Mouse (Mus musculus): Measurements from ENCODE around the gene Numa1. TPM values are rescaled to one million over a fixed set of nuclear protein-coding genes. Genes with fewer than 3 reads are reported as not detected.
"Not testable (repeated sequence)": the region's sequence is repeated elsewhere in the genome, so short reads cannot be mapped to it uniquely, and the experiment has no call there.

Numa1 gene
- polyA plus RNA-seq, 1 experiment from 2014 or later, result 17.2 TPM

DNA sequence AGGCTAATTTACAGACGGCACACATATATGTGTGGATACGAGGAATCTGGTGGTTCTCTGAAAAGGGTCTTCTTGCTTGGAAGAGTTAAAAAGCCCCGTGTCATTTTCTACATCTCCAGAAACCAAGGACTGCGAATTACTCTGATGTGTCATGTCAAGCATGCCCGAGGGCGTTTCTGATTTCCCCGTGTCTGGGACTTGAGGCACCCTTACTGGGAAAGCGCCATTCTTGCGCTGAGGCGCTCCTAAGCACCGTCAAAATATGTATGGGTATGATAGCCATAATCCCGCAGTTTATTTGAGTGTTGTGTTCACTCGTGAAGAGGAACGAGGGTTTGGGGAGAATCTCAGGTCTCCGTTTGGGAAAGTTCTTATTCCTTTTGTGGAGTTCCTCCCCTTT is 611 bp upstream of the Numa1 start:
- H3K4me1 ChIP-seq (ENCODE audit: insufficient read depth), result peaks cover 21% of the 10 kb centered on the region
- DNase-seq (peak; percentile 42), ATAC-seq (peak; percentile 40)
- peak overlapping the region; percentile 85 for H3K9ac ChIP-seq (replicated peaks)
- TF ChIP-seq EP300 (IDR thresholded peaks at IDR 0.05; ENCODE audit: low read depth) (no peak), CTCF (IDR thresholded peaks at IDR 0.05; ENCODE audit: low read depth) (no peak)
- peak overlapping the region; percentile 96 for H3K4me2 ChIP-seq (ENCODE audit: low read depth, low read length)
- H3K36me3 ChIP-seq (replicated peaks; ENCODE audit: insufficient read depth, low read length), result no peaks in the 10 kb centered on the region; the same call in 1 of the 2 replicates
- 4% methylated on average over 15 of the region's 15 CpGs for WGBS (ENCODE audit: insufficient replicate concordance)
- H3K27ac ChIP-seq (ENCODE audit: low read depth), result peak overlapping the region; percentile 93
- H3K27me3 ChIP-seq (ENCODE audit: insufficient read depth, low read length), result no peaks in the 10 kb centered on the region
- H3K4me3 ChIP-seq (ENCODE audit: low read depth, low read length), result peak overlapping the region; percentile 77
- no peaks in the 10 kb centered on the region for H3K9me3 ChIP-seq (ENCODE audit: low read length)

DNA sequence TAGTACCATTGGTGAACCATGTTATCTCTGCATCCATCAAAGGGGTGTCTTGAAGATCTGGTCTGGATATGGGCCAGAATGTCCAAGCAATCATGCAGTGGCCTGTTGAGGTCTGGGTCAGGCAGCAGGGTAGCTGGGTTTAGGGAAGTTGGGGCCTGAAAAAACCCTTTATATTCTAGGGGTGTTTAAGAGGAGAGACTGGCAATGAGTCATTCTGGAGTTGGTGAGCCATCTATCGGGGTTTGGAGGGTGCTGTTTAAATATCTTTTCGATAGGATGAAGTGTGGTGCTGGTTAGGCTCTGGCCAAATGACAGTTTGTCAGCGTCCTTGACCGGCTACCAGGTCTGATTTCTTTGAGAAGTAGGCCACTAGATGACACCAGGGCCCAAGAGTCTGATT is 2.0 kb downstream of the Numa1 start:
- ATAC-seq, result no peak
- peak overlapping the region; percentile 77; the same call in 1 of the 2 replicates for H3K4me3 ChIP-seq (ENCODE audit: low read depth, low read length)

DNA sequence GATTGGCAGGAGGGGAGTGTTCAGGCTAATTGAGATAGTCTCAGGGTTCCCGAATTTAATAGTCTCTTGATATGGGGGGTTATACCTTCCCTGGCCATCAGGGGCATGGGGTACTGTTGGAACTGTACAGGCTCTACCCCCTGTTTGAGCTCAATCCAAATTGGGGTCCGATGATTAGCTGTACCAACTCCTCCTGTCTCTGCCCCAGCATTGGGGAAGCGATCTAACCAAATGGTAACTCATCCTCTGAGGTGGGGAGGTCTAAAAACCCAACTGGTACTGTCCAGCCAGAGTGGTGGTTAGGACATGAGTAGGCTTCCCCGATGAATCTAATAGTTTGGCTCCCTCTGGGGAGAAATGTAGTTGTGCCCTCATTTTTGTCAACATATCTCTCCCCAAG is 3.1 kb downstream of the Numa1 start:
- H3K9ac ChIP-seq (replicated peaks), result no peak overlapping the region
- no peaks in the 10 kb centered on the region; the same call in 1 of the 2 replicates for H3K36me3 ChIP-seq (replicated peaks; ENCODE audit: insufficient read depth, low read length)
- H3K4me3 ChIP-seq (ENCODE audit: low read depth, low read length), result no peak overlapping the region
- no peak overlapping the region for H3K27ac ChIP-seq (ENCODE audit: low read depth)
- ATAC-seq (no peak), DNase-seq (no peak)
- peaks cover 21% of the 10 kb centered on the region for H3K4me1 ChIP-seq (ENCODE audit: insufficient read depth)
- no peak for TF ChIP-seq CTCF (IDR thresholded peaks at IDR 0.05; ENCODE audit: low read depth)
- TF ChIP-seq EP300 (IDR thresholded peaks at IDR 0.05; ENCODE audit: low read depth), result no peak
- H3K27me3 ChIP-seq (ENCODE audit: insufficient read depth, low read length), result no peaks in the 10 kb centered on the region
- no peaks in the 10 kb centered on the region for H3K9me3 ChIP-seq (ENCODE audit: low read length)
- 87% methylated on average over 4 of the region's 4 CpGs for WGBS (ENCODE audit: insufficient replicate concordance)
- H3K4me2 ChIP-seq (ENCODE audit: low read depth, low read length), result no peak overlapping the region

More for the DNA sequence above, 2.0 kb downstream of the Numa1 start:
- Histone ChIP-seq H3K4me1 (ENCODE audit: insufficient read depth) (peaks cover 21% of the 10 kb centered on the region), H3K9me3 (ENCODE audit: low read length) (no peaks in the 10 kb centered on the region), H3K4me2 (ENCODE audit: low read depth, low read length) (peak overlapping the region; percentile 96), H3K27ac (ENCODE audit: low read depth) (peak overlapping the region; percentile 5; the same call in 1 of the 2 replicates), H3K27me3 (ENCODE audit: insufficient read depth, low read length) (no peaks in the 10 kb centered on the region), H3K9ac (replicated peaks) (peak overlapping the region; percentile 26; the same call in 1 of the 2 replicates), H3K36me3 (replicated peaks; ENCODE audit: insufficient read depth, low read length) (no peaks in the 10 kb centered on the region; the same call in 1 of the 2 replicates)
- DNase-seq, result no peak
- TF ChIP-seq CTCF (IDR thresholded peaks at IDR 0.05; ENCODE audit: low read depth), result no peak
- no peak for TF ChIP-seq EP300 (IDR thresholded peaks at IDR 0.05; ENCODE audit: low read depth)
- 82% methylated on average over 4 of the region's 4 CpGs for WGBS (ENCODE audit: insufficient replicate concordance)

DNA sequence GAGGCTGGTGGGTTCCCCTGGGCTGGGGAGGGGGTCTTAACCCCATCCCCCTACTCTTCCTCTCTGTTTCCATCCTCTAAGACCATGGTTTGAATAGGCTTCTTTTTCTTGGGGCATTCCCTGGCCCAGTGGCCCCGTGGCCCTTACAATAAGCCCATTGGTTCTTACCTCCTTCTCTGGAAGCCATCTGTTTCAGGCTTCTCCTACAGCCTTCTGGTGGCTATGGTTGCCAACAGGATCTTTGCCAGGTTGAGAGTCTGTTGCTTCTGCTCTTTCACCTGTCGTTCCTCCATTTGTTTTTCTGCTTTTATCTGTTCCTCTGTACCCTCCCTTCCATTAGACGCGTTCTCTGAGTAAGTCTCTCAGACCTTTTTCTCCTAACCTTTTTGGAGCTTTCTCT is 3.7 kb downstream of the Numa1 start:
- no peak overlapping the region for H3K9ac ChIP-seq (replicated peaks)
- ATAC-seq, result no peak
- TF ChIP-seq EP300 (IDR thresholded peaks at IDR 0.05; ENCODE audit: low read depth) (no peak), CTCF (IDR thresholded peaks at IDR 0.05; ENCODE audit: low read depth) (no peak)
- H3K36me3 ChIP-seq (replicated peaks; ENCODE audit: insufficient read depth, low read length), result no peaks in the 10 kb centered on the region; the same call in 1 of the 2 replicates
- DNase-seq, result no peak
- no peaks in the 10 kb centered on the region for H3K27me3 ChIP-seq (ENCODE audit: insufficient read depth, low read length)
- 91% methylated on average over 4 of the region's 4 CpGs for WGBS (ENCODE audit: insufficient replicate concordance)
- H3K4me2 ChIP-seq (ENCODE audit: low read depth, low read length), result no peak overlapping the region
- peaks cover 19% of the 10 kb centered on the region for H3K4me1 ChIP-seq (ENCODE audit: insufficient read depth)
- H3K9me3 ChIP-seq (ENCODE audit: low read length), result no peaks in the 10 kb centered on the region
- no peak overlapping the region for H3K4me3 ChIP-seq (ENCODE audit: low read depth, low read length)
- no peak overlapping the region for H3K27ac ChIP-seq (ENCODE audit: low read depth)

DNA sequence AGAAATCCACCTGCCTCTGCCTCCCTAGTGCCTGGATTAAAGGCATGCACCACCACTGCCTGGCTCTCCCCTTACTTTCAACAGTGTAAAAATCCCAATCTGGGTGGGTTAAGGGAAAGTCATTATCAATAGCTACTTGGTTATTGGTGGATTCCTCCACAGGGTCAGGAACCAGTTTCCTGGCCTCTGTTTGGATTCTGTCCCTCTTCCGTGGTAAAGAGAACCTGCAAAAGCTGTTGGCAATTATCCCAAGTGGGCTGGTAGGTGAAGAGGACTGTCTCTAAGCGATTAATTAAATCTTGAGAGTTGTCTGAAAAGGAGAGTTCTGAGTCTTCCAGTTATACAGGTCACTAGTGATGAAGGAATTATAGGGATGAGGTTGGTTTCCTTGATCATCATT is 4.4 kb downstream of the Numa1 start:
- WGBS (ENCODE audit: insufficient replicate concordance), result 90% methylated on average over 2 of the region's 2 CpGs
- no peak for ATAC-seq

DNA sequence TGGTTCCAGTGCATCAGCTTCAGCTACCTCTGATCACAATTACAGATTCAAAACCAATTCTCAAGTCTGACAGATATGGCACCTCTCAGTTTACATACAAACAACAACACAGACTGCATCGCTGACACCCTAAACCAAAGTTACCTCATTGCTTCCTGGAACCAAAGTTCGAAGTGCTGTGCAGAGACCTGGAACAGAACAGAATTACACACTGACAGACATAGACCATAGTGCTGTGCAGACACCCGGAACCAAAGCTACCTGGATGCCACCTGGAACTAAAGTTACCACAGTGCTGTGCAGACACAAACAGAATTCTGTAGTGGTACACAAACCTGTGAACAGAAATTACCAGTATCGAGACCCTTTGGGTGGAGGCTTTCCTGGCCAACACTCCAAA is 5.8 kb downstream of the Numa1 start:
- no peak overlapping the region for H3K27ac ChIP-seq (ENCODE audit: low read depth)
- peaks cover 18% of the 10 kb centered on the region for H3K4me1 ChIP-seq (ENCODE audit: insufficient read depth)
- TF ChIP-seq CTCF (IDR thresholded peaks at IDR 0.05; ENCODE audit: low read depth) (no peak), EP300 (IDR thresholded peaks at IDR 0.05; ENCODE audit: low read depth) (no peak)
- H3K36me3 ChIP-seq (replicated peaks; ENCODE audit: insufficient read depth, low read length), result no peaks in the 10 kb centered on the region; the same call in 1 of the 2 replicates
- DNase-seq (no peak), ATAC-seq (no peak)
- no peaks in the 10 kb centered on the region for H3K27me3 ChIP-seq (ENCODE audit: insufficient read depth, low read length)
- no peaks in the 10 kb centered on the region for H3K9me3 ChIP-seq (ENCODE audit: low read length)
- 84% methylated on average over 4 of the region's 4 CpGs for WGBS (ENCODE audit: insufficient replicate concordance)
- no peak overlapping the region for H3K4me3 ChIP-seq (ENCODE audit: low read depth, low read length)
- H3K9ac ChIP-seq (replicated peaks), result no peak overlapping the region
- H3K4me2 ChIP-seq (ENCODE audit: low read depth, low read length), result no peak overlapping the region

More for the DNA sequence above, 4.4 kb downstream of the Numa1 start:
- H3K9ac ChIP-seq (replicated peaks), result no peak overlapping the region
- H3K36me3 ChIP-seq (replicated peaks; ENCODE audit: insufficient read depth, low read length), result no peaks in the 10 kb centered on the region; the same call in 1 of the 2 replicates
- no peaks in the 10 kb centered on the region for H3K27me3 ChIP-seq (ENCODE audit: insufficient read depth, low read length)
- H3K4me3 ChIP-seq (ENCODE audit: low read depth, low read length), result no peak overlapping the region
- peaks cover 18% of the 10 kb centered on the region for H3K4me1 ChIP-seq (ENCODE audit: insufficient read depth)
- no peaks in the 10 kb centered on the region for H3K9me3 ChIP-seq (ENCODE audit: low read length)
- no peak overlapping the region for H3K27ac ChIP-seq (ENCODE audit: low read depth)
- TF ChIP-seq EP300 (IDR thresholded peaks at IDR 0.05; ENCODE audit: low read depth) (no peak), CTCF (IDR thresholded peaks at IDR 0.05; ENCODE audit: low read depth) (no peak)
- no peak for DNase-seq
- H3K4me2 ChIP-seq (ENCODE audit: low read depth, low read length), result no peak overlapping the region

DNA sequence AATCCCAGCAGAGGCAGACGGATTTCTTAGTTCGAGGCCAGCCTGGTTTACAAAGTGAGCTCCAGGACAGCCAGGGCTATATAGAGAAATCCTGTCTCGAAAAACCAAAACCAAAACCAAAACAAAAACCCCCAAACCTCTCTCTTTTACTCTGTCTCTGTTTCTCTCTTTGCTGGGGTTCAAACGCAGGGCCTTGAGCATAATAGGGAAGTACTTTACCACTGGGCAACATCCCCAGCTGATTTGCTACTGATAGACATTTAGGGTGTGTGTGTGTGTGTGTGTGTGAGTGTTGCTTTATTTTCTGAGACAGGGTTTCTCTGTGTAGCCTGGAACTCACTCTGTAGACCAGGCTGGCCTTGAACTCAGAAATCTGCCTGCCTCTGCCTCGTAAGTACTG is 15.1 kb downstream of the Numa1 start:
- not testable (repeated sequence) for H3K4me1 ChIP-seq (ENCODE audit: insufficient read depth); H3K9me3 ChIP-seq (ENCODE audit: low read length); DNase-seq; H3K27me3 ChIP-seq (ENCODE audit: insufficient read depth, low read length); ATAC-seq; H3K36me3 ChIP-seq (replicated peaks; ENCODE audit: insufficient read depth, low read length); H3K4me3 ChIP-seq (ENCODE audit: low read depth, low read length); H3K9ac ChIP-seq (replicated peaks); H3K4me2 ChIP-seq (ENCODE audit: low read depth, low read length)
- WGBS (ENCODE audit: insufficient replicate concordance), result 61% methylated on average over 5 of the region's 5 CpGs
- H3K27ac ChIP-seq (ENCODE audit: low read depth), result 0 out of 2 replicates have a peak overlapping the region, but pooled peaks have one; percentile 7

Data from liver, postnatal 0 days (tissue).